Mouse (Mus musculus): ENCODE measurements around the gene Kcnj14. TPM values are rescaled to one million over a fixed set of nuclear protein-coding genes. Genes with fewer than 3 reads are reported as not detected.
A peak's percentile ranks its signal among the peaks of the same experiment; 100 is the strongest.

Kcnj14 gene
- total RNA-seq, 2 experiments from 2014 or later = 0.19 to 0.20 TPM

DNA sequence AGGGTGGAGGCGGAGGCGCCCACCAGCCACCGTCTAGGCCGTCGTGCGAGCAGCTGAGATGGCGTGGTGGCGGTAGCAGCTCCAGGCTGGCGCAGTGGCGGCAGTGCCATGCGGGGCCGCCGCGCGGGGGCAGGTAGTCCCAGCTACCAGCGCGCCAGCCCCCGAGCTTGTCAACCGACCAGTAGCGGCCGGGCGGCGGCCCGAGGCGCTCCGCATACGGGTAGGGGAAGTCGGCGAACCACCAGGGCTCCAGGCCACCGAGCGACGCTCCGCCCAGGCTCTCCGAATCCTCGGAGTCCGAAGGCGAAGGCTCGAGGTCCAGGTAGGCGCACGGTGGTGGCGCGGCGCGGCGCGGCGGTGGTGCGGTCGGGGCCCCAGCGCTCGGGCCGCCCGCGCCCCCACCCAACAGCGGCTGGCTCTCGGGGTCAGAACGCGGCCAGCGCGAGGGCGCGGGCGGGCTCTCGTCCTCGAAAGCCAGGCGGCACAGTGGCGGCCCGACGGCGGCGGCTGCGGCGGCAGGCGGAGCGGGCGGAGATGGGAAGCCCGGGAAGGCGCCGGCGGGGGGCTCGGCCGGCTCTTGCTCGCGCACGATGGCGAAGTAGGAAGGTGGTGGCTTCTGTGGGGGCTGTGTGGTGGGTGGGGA, 8.7 kb upstream of the Kcnj14 start:
- DNase-seq (ENCODE audit: low spot score in 2 of 2) = no peak

GRCm38 (mm10) chr7:45832428-45832827, 7.8 kb upstream of the Kcnj14 start:
- DNase-seq (ENCODE audit: low spot score in 2 of 2) = no peak

DNA sequence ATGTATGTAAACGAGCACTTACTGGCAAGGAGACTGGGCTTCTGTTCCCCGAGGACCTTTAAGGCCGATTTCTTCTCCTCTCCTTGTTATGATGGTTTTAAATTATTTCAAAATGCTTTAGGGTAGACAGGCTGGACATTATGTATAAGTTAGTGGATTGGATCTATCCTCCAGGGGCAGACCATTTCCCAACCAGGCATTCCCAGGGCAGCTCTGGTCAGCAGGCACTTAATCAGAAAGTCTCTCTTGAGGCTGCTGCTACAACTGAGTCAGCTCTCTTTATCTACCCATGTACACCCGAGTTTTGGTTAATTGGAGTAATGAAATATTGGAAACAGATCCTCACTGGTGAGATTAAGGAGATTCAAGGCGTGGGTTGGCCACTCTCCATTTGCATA, 6.5 kb upstream of the Kcnj14 start:
- DNase-seq (ENCODE audit: low spot score in 2 of 2) = no peak

- DNase-seq (ENCODE audit: low spot score in 2 of 2) = peak; percentile 77 to 81
Measured at GRCm38 (mm10) chr7:45830427-45831127, 6.0 kb upstream of the Kcnj14 start, which contains the start of gene Grwd1. TSS of gene Grwd1 (minus strand) at chr7:45830944.

DNA sequence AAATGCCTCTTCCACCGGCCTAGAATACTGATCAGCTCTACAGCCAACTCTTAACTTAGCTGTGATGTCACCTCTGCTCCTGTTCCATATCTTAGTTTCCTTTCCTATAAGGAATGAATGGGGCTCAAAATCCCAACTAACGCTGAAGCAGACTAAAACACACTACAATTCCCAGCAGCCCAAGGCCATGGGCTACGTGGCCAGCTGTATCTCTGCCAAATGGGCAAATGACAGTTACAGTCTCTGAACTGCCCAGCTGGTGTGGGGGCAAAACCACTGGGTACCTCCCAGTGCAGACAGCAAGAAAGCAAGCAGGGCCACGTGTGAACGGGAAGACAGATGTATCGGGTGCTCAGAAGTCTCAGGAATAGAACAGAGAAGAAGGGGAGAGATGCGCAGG, 2.0 kb upstream of the Kcnj14 start:
- DNase-seq (ENCODE audit: low spot score in 2 of 2) = no peak

DNA sequence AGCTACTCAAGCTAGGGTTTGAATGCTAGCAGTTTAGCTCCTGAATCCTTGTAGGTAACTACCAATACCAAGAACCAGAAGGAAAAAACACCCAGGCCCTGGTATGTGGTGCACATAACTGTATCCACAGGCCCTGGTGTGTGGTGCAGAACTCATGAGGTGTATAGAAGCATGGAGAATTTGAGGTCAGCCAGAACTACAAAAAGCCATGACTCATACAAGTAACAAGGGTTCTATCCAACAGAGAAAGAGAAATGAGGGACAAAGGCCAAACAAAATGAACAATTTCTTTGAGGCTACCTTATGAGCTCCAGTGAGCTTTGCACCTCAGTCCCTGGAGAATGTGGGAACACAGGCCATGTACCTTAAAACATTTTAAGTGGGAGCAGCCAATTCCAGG, 3.7 kb downstream of the Kcnj14 start:
- no peak for DNase-seq (ENCODE audit: low spot score in 2 of 2)

DNA sequence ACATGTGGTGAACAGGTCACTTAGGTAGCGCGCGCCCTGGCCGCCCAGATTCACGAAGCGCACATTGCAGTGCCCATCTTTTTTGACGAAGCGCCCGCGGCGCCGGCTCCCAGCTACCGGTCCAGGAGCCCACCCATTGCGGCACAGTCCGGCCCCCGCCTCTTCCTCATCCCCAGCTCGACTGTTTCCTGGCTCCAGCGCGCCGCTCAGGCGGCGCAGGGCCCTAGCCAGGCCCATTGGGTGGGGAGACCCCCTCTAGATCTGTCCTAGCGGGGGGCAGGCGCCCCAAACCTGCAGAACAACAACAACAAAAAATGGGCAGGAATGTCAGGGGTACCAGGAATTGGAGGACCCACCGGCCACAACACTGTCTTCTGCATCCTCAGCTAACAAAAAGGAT, 4.7 kb downstream of the Kcnj14 start:
- DNase-seq (ENCODE audit: low spot score in 2 of 2) = no peak

GRCm38 (mm10) chr7:45815984-45816351, 8.6 kb downstream of the Kcnj14 start:
- no peak for DNase-seq (ENCODE audit: low spot score in 2 of 2)

DNA sequence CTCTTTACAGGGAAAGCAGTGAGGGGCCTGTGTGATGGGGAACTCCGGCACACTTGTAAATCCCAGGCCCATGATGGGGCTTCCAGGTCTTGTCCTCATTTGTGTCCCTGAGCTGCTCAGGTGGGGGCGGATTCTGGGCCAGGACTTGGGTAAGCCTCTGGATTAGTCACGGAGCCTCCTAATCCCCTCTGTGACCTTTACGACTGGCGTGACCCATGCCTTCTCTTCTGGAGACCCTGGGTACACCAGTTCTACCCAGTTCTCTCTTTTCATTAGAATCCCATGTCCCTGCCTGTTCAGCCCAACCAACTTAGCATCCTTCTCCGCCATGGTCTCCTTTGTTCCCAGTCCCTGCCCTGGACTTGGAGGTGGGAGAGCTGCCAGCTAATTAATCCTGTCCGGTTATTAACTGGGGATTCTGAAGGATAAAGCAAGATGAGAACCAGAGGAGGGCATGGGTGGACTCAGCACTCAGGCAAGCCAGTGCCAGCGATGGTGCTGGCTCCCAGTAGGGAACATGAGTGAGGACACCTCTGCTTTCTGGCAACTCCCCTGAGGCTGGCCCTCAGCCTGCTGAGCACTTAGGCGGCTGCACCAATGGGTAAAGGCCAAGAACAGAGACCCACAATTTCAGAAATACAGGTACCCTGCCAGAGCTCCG, 9.1 kb downstream of the Kcnj14 start:
- no peak for DNase-seq (ENCODE audit: low spot score in 2 of 2)

- DNase-seq (ENCODE audit: low spot score in 2 of 2) = no peak
Measured at GRCm38 (mm10) chr7:45814841-45815240, 9.7 kb downstream of the Kcnj14 start.

- DNase-seq (ENCODE audit: low spot score in 2 of 2) = peak; percentile 94 to 98
Measured at GRCm38 (mm10) chr7:45813787-45814779, 10.5 kb downstream of the Kcnj14 start, which contains the start of gene Cyth2. TSS of gene Cyth2 (minus strand) at chr7:45814581.

GRCm38 (mm10) chr7:45812921-45813320, 11.7 kb downstream of the Kcnj14 start:
- DNase-seq (ENCODE audit: low spot score in 2 of 2) = no peak

GRCm38 (mm10) chr7:45809276-45810075, 15.1 kb downstream of the Kcnj14 start:
- no peak for DNase-seq (ENCODE audit: low spot score in 2 of 2)

DNA sequence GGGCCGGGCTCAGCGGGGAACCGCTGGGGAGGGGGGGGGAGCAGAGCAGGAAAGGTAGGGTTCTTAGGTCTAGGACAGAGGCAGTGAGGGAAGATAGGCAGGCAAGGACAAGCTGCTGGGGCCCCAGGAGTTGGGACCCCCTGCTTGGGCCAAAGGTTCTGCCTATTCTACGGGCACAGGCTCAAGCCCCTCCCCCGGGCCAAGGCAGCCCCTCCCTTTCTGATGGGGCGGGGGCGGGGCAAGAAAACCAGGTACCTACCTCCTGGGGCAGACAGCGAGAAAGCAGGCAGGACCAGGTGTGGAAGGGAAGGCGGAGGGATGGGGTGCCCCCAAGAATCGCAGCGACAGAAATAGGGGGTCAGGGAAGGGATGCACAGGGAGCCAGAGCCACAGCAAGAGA, 16.1 kb downstream of the Kcnj14 start:
- DNase-seq (ENCODE audit: low spot score in 2 of 2) = no peak

DNA sequence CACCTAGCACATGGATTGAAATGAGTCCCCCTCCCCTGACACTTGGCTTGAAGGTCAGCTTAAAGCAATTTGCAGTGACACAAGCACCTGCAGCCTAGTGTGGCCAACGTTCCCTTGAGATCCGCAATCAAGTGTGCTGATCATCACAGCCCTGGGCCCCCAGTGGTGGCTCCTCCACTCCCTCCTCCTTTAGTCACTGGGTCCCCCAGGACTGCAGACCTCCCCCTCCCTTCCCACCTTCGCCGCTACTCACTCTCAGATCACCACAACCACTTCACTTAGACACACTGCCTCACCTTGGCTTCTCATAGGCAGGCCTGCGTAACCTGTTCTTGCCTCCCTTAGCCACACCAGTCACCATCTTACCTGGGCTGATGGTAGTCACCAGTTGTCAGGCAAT, 18.6 kb downstream of the Kcnj14 start:
- DNase-seq (ENCODE audit: low spot score in 2 of 2) = no peak

- DNase-seq (ENCODE audit: low spot score in 2 of 2) = peak in 1 of 2 experiments; percentile 53
Measured at GRCm38 (mm10) chr7:45802551-45802950, 22.0 kb downstream of the Kcnj14 start.

- DNase-seq (ENCODE audit: low spot score in 2 of 2) = peak; percentile 93 to 96
Measured at GRCm38 (mm10) chr7:45801348-45801747, 23.2 kb downstream of the Kcnj14 start.

DNA sequence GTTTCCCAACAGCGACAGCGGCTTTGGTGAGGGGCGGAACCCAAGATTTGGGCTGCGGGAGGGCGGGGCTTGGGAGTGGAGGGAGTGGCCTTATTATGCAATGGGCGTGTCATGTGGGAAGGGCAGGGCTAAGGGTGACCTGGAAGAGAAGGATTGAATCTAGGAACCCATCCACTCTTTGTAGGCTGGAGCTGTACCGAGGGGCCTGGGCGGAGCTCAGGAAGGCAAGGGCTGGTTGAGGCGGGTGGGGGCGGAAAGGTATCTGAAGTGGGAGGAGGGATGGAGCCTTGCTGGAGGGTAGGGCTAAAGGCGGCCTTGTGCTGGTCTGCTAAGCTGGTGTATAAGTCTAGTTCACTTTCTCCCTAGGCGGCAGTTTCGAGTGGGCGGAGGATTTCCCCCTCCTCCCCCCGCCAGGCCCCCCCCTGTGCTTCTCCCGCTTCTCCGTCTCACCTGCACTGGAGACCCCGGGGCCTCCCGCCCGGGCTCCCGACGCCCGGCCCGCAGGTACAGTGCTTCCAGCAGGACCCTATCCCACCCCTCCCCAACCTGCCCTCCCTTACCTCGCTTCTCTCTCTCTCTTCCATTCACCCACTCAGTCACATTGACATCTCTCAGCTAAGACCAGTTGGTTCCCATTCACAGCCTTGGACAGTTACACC, 23.9 kb downstream of the Kcnj14 start:
- no peak for DNase-seq (ENCODE audit: low spot score in 2 of 2)

DNA sequence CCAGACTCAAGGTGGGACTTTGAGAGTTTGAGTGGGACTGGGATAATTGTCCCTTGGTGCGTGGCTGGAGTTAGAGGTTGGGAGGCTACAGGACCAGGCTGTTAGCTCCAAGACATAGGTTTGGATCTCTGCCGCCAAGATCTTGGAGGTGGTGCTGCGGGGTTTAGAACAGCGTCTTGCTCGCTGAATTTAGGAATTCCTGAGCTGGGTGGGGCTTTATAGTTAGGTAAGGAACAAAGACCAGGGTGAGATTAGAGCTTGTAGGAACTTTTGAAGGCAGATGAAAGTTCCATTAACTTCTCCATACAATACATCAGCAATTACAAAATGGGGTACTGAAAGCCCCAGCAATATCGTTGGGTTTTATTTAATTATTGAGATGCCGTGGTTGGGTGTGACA, 24.6 kb downstream of the Kcnj14 start:
- DNase-seq (ENCODE audit: low spot score in 2 of 2) = no peak

DNA sequence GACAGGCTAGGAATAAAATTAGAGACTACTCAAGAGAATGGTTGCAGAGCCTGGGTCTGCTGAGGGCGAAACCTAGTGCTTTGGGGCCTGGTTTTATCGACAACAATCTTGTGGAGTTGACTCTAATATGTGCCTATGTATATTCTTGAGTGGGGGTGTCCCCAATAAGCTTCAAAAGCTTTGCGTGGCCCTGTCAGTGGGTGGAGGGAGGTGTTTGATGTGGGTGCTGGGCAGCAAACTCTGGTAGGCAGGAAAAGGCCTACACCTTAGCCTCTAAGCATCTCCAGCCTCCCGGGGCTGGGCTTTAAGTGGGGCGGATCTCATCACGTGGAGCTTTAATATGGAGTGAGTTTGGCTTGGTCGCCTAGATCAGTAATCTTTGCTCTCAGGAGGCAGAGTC, 25.7 kb downstream of the Kcnj14 start:
- no peak for DNase-seq (ENCODE audit: low spot score in 2 of 2)
